Mouse (Mus musculus) heart, embryonic 10.5 days (tissue): Measurements from ENCODE around the gene Cox8b. TPM values are rescaled to one million over a fixed set of nuclear protein-coding genes. Genes with fewer than 3 reads are reported as not detected.

Source experiments
- DNase-seq: peaks from one replicate; pipeline ENCODE4 v3.0.0-alpha.2; 2017; ENCODE audit warnings: low spot score
- H3K27ac ChIP-seq: fragments of 300-500 bp; sonication (generic); 2 replicates; pipeline ENCODE4 v1.5.1; 2016; ENCODE audit warnings: mild to moderate bottlenecking
- H3K27me3 ChIP-seq: fragments of 300-500 bp; sonication (generic); 2 replicates; pipeline ENCODE4 v1.6.1; 2016; ENCODE audit warnings: mild to moderate bottlenecking; ENCODE audit not compliant: poor library complexity, insufficient read depth, severe bottlenecking
- H3K36me3 ChIP-seq: fragments of 300-500 bp; sonication (generic); 2 replicates; pipeline ENCODE4 v1.6.1; 2016; ENCODE audit warnings: mild to moderate bottlenecking, moderate library complexity
- H3K4me1 ChIP-seq: fragments of 300-500 bp; sonication (generic); 2 replicates; pipeline ENCODE4 v1.6.1; 2016; ENCODE audit warnings: mild to moderate bottlenecking
- H3K4me3 ChIP-seq: fragments of 300-500 bp; sonication (generic); 2 replicates; pipeline ENCODE4 v1.5.1; 2016; ENCODE audit warnings: mild to moderate bottlenecking, moderate library complexity
- H3K9me3 ChIP-seq: fragments of 300-500 bp; sonication (generic); 2 replicates; pipeline ENCODE4 v1.6.1; 2016; ENCODE audit warnings: mild to moderate bottlenecking, moderate library complexity
- WGBS: fragments of 180-500 bp; shearing (Covaris S2); methylation state at CpG from one replicate; pipeline ENCODE4 v1.1.7; 2016; 5-methylcytosine and 5-hydroxymethylcytosine counted together
- polyA plus RNA-seq: library from polyadenylated mRNA; unstranded; fragments of >200 nt; fragmentation: Nextera tagmentation; extraction: Ambion mirVana; gene quantifications from 2 replicates; pipeline ENCODE4 v1.2.1, GENCODE M21; 2016

Cox8b gene
- polyA plus RNA-seq, 1 experiment from 2014 or later: 13.6 TPM

- Histone ChIP-seq H3K4me1 (peaks cover 34% of the 10 kb centered on the region), H3K36me3 (peaks cover 65% of the 10 kb centered on the region), H3K9me3 (no peaks in the 10 kb centered on the region), H3K27me3 (no peaks in the 10 kb centered on the region), H3K27ac (peak within 1 kb of the TSS; percentile 91), H3K4me3 (peak within 1 kb of the TSS; percentile 83)
- WGBS: under 1% methylated on average over 51 of the region's 51 CpGs
- DNase-seq: peak; percentile 97
These were observed 44.1 kb downstream of the Cox8b start, which contains the start of gene Gm45785 for GRCm38 (mm10) chr7:140855860-140856784. TSS of gene Gm45785 (minus strand) at chr7:140856331.

- Histone ChIP-seq H3K36me3 (peaks cover 57% of the 10 kb centered on the region), H3K9me3 (no peaks in the 10 kb centered on the region), H3K27ac (peak overlapping the region; percentile 91), H3K4me3 (peak overlapping the region; percentile 83), H3K27me3 (no peaks in the 10 kb centered on the region), H3K4me1 (peaks cover 34% of the 10 kb centered on the region)
- no peak for DNase-seq
- WGBS: 70% methylated on average over 9 of the region's 9 CpGs
These were observed 45.1 kb downstream of the Cox8b start for GRCm38 (mm10) chr7:140855181-140855580.

- DNase-seq: no peak
- Histone ChIP-seq H3K4me3 (0 out of 2 replicates have a peak overlapping the region, but pooled peaks have one; percentile 83), H3K9me3 (no peaks in the 10 kb centered on the region), H3K27me3 (no peaks in the 10 kb centered on the region), H3K4me1 (peaks cover 32% of the 10 kb centered on the region), H3K36me3 (peaks cover 50% of the 10 kb centered on the region), H3K27ac (no peak overlapping the region)
- 92% methylated on average over 18 of the region's 18 CpGs for WGBS
These were observed 45.8 kb downstream of the Cox8b start for GRCm38 (mm10) chr7:140854483-140854882.

- Histone ChIP-seq H3K27me3 (peaks cover under 1% of the 10 kb centered on the region; the same call in 1 of the 2 replicates), H3K4me1 (peaks cover 21% of the 10 kb centered on the region), H3K9me3 (no peaks in the 10 kb centered on the region), H3K4me3 (no peak overlapping the region), H3K36me3 (peaks cover 39% of the 10 kb centered on the region), H3K27ac (no peak overlapping the region)
- no peak for DNase-seq
- 84% methylated on average over 9 of the region's 9 CpGs for WGBS
These were observed 46.9 kb downstream of the Cox8b start for GRCm38 (mm10) chr7:140853386-140853785.

GRCm38 (mm10) chr7:140851916-140852315, 48.3 kb downstream of the Cox8b start:
- Histone ChIP-seq H3K4me1 (peaks cover 13% of the 10 kb centered on the region), H3K27ac (no peak overlapping the region), H3K4me3 (no peak overlapping the region), H3K27me3 (peaks cover 14% of the 10 kb centered on the region; the same call in 1 of the 2 replicates), H3K9me3 (no peaks in the 10 kb centered on the region), H3K36me3 (peaks cover 39% of the 10 kb centered on the region)
- 86% methylated on average over 4 of the region's 4 CpGs for WGBS
- no peak for DNase-seq

Other genes starting within 250 kb of the Cox8b start
- gene Olfr539, start 240.5 kb downstream of the Cox8b start, polyA plus RNA-seq: not detected in 2 replicates
- gene Olfr45, start 218.5 kb downstream of the Cox8b start, polyA plus RNA-seq: not detected in 2 replicates
- gene Olfr541, start 203.2 kb downstream of the Cox8b start, polyA plus RNA-seq: not detected in 2 replicates
- gene Cyp2e1, start 136.7 kb downstream of the Cox8b start, polyA plus RNA-seq: not detected in 2 replicates
- 0.16 and 0.49 TPM in 2 replicates for gene Syce1, start 112.6 kb downstream of the Cox8b start, polyA plus RNA-seq
- 1.0 and 1.1 TPM in 2 replicates for gene Zfp941, start 78.3 kb downstream of the Cox8b start, polyA plus RNA-seq
- gene Urah, start 65.4 kb downstream of the Cox8b start, polyA plus RNA-seq: 0.85 TPM in 1 of 2 replicates, not detected in the other
- not detected in 2 replicates for gene Scgb1c1, start 54.9 kb downstream of the Cox8b start, polyA plus RNA-seq
- not detected in 2 replicates for gene Odf3, start 52.6 kb downstream of the Cox8b start, polyA plus RNA-seq
- gene Gm45785, start 44.1 kb downstream of the Cox8b start, polyA plus RNA-seq: not detected in 2 replicates
- gene Ric8a, start 43.5 kb downstream of the Cox8b start, polyA plus RNA-seq: 47.3 and 58.8 TPM in 2 replicates
- gene Bet1l, start 42.9 kb downstream of the Cox8b start, polyA plus RNA-seq: 28.1 and 31.4 TPM in 2 replicates
- 249 and 270 TPM in 2 replicates for gene Psmd13, start 18.5 kb downstream of the Cox8b start, polyA plus RNA-seq
- 31.5 and 40.1 TPM in 2 replicates for gene Sirt3, start 18.1 kb downstream of the Cox8b start, polyA plus RNA-seq
- 0.14 TPM in 1 of 2 replicates, not detected in the other for gene Nlrp6, start 20.5 kb upstream of the Cox8b start, polyA plus RNA-seq
- 13.7 and 16.1 TPM in 2 replicates for gene Pgghg, start 40.9 kb upstream of the Cox8b start, polyA plus RNA-seq
- gene Ifitm5, start 49.8 kb upstream of the Cox8b start, polyA plus RNA-seq: 1.8 and 2.3 TPM in 2 replicates
- not detected in 2 replicates for gene Gm45717, start 55.5 kb upstream of the Cox8b start, polyA plus RNA-seq
- gene Ifitm2, start 55.5 kb upstream of the Cox8b start, polyA plus RNA-seq: 402 and 508 TPM in 2 replicates
- 3.6 and 12.5 TPM in 2 replicates for gene Ifitm1, start 66.8 kb upstream of the Cox8b start, polyA plus RNA-seq
- gene Ifitm3, start 110.3 kb upstream of the Cox8b start, polyA plus RNA-seq: 24.5 and 32.7 TPM in 2 replicates
- gene Ifitm6, start 117.5 kb upstream of the Cox8b start, polyA plus RNA-seq: not detected in 2 replicates
- not detected in 2 replicates for gene Gm17387, start 128.7 kb upstream of the Cox8b start, polyA plus RNA-seq
- 2.6 and 12.7 TPM in 2 replicates for gene B4galnt4, start 160.7 kb upstream of the Cox8b start, polyA plus RNA-seq
- gene Pkp3, start 177.8 kb upstream of the Cox8b start, polyA plus RNA-seq: 0.94 and 3.4 TPM in 2 replicates
- gene Sigirr, start 200.1 kb upstream of the Cox8b start, polyA plus RNA-seq: 3.0 and 5.7 TPM in 2 replicates
- 0.42 and 0.97 TPM in 2 replicates for gene Ano9, start 217.4 kb upstream of the Cox8b start, polyA plus RNA-seq
- 87.8 and 91.1 TPM in 2 replicates for gene Ptdss2, start 221.9 kb upstream of the Cox8b start, polyA plus RNA-seq